Mouse (Mus musculus): ENCODE results near the gene Pkd1.

Pkd1 gene

DNA sequence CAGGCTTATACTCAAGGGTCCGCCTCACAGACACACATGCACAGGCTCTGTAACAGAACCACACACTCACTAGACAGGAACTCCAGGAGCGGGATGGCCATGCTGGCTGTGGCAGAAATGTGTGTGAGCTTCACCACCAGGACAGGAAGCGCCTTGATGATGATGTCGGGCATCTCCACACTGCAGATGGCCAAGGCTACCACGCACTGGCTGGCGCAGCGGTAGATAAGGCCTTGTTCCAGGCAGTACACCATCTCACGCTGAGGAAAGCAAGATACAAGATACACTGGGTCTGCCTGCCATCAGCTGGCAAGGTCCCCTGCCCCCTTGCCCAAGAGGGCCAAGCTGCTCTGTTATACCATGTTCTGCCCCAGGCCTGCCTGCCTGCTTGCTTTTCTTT lies 59.2 kb downstream of the Pkd1 start:
- DNase-seq, result no peak

GRCm38 (mm10) chr17:24610711-24611110 lies 61.1 kb downstream of the Pkd1 start:
- DNase-seq, result no peak

GRCm38 (mm10) chr17:24617561-24618194 lies 68.0 kb downstream of the Pkd1 start:
- no peak for DNase-seq

DNA sequence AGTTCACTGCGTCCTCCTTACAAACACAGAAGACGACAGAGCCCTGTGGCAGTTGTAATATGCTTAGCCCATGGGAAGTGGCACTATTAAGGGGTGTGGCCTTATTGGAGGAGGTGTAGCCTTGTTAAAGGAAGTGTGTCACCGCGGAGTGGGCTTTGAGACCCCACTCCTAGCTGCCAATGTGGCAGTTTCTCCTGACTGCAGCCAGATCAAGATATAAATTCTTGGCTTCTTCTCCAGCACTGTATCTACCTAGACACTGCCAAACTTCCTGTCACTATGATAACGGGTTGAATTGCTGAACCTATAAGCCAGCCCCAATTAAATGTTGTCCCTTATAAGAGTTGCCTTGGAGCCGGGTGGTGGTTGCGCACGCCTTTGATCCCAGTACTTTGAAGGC lies 75.8 kb downstream of the Pkd1 start:
- DNase-seq, result no peak

- peak; percentile 72 to 78 for DNase-seq
Observed at GRCm38 (mm10) chr17:24628646-24629045, 79.0 kb downstream of the Pkd1 start.

- no peak for DNase-seq
Observed at GRCm38 (mm10) chr17:24630072-24630471, 80.4 kb downstream of the Pkd1 start.

DNA sequence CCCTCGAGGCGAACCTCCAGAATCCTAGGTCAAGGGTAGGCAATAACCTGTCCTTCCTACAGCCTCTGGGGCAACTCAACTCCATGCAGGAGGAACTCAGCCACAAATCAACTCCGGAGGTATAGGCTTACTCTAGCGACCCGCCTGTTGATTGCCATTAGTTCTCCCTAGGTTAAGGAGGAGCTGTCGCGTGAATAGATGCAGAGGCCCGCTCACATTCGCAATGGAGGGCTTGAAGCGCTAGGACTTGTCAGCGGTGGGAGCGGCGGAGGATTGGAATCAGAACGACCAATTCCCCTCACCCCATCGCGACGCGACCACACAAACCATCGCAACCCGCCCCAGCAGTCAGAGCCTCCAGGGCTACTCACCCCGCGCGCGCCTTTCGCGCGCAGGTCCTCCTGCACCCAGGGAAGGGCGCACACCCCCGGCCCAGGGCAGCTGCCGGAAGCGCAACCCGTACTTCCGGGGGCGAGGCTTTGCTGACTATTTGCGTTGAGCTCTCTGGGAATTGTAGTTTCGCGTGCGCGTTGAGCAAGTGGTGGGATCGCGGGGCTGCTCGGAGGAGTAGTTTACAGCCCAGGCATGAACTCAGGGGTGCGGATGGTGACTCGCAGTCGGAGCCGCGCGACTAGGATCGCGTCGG lies 82.7 kb downstream of the Pkd1 start, which contains the start of the genes Tsc2 and Nthl1:
TSS of gene Tsc2 (minus strand) at position 464 of the 646 bp plus-strand sequence.
TSS of gene Nthl1 (plus strand) at position 514 of the 646 bp plus-strand sequence.
- peak; percentile 84 to 90 for DNase-seq

DNA sequence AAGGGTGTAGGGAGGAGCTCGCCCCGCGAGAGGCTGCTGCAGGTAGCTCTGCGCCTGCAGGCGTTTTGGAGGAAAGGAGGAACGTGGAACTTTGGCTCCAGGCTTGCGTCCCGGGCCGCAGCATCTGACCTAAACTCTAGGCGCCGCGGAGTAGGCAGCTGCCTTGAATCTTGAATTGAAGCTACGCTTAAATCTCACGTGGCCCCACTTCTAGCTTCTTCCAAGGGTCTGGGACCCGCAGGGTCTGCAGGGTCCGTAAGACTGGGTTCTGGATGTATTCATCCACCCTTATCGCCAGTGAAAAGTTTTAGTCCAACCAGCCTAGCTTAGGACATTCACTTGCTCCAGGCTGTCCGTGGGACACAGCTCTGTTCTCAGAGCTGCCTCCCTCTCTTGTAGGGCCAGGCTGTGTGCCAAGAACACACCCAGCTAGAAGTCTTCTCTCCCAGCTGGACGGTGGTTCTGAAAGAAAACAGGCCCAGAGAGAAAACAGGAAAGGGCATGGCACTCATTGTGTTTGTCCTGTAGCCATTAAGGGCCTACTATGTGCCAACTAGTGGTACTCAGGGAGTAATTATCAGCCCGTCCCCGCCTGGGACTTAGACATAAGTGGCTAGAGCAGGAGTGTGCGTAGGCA lies 83.3 kb downstream of the Pkd1 start:
- DNase-seq, result peak; percentile 87 to 91

DNA sequence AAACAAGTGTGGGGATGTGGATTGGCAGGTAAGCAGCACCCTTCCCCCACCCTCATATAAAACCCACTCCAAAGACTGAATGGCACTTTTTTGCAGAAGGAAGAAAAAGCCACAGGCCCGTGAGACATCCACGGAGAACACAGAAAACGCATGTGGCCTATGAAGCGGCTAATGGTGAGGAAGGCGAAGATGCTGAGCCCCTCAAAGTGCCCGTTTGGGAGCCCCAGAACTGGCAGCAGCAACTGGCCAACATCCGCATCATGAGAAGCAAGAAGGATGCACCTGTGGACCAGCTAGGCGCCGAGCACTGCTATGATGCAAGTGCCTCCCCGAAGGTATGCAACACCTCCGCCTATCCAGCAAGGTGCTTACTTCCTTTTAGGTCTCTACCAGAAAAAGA lies 84.2 kb downstream of the Pkd1 start:
- DNase-seq, result no peak

- DNase-seq, result peak; percentile 74 to 80
Observed at GRCm38 (mm10) chr17:24635024-24635423, 85.4 kb downstream of the Pkd1 start.

GRCm38 (mm10) chr17:24635694-24636093 lies 86.1 kb downstream of the Pkd1 start:
- DNase-seq, result no peak

GRCm38 (mm10) chr17:24636781-24637481 lies 87.3 kb downstream of the Pkd1 start:
- DNase-seq, result peak; percentile 81 to 86

- DNase-seq, result no peak
Observed at GRCm38 (mm10) chr17:24638214-24638613, 88.6 kb downstream of the Pkd1 start.

- DNase-seq, result peak; percentile 55 to 62
Observed at GRCm38 (mm10) chr17:24638840-24639239, 89.2 kb downstream of the Pkd1 start.

GRCm38 (mm10) chr17:24639571-24639988 lies 89.9 kb downstream of the Pkd1 start:
- DNase-seq, result no peak

- DNase-seq, result no peak
Observed at GRCm38 (mm10) chr17:24640119-24640518, 90.5 kb downstream of the Pkd1 start.

GRCm38 (mm10) chr17:24640581-24640980 lies 90.9 kb downstream of the Pkd1 start:
- no peak for DNase-seq

GRCm38 (mm10) chr17:24641944-24642343 lies 92.3 kb downstream of the Pkd1 start:
- no peak for DNase-seq

DNA sequence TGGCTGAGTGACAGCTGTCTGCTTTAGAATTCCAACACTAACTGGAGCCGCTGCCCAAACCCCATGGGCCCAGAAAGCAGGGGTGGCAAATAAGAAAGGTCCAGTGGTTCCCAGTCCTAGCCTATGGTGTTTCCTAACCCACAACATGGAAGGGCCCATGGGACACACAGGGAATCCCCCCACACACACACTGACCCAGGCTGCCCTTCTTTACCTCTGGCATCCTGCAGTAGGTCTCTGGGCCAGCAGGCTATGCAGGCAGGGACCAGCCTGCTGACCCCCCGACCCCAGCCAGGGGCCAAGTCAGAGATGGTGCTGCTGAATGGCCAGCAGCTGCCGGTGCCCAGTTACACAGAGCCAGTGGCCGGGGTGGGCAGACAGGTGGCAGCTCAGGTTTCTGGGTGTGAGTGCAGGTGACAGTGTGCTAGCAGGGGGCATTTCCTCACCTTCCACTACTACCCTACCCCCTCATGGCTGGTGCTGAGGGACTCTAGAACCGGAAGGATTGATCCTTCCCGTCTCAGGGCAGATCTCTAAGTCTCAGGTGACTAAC lies 93.2 kb downstream of the Pkd1 start:
- no peak for DNase-seq

- peak; percentile 63 to 69 for DNase-seq
Observed at GRCm38 (mm10) chr17:24644030-24644715, 94.5 kb downstream of the Pkd1 start.

DNA sequence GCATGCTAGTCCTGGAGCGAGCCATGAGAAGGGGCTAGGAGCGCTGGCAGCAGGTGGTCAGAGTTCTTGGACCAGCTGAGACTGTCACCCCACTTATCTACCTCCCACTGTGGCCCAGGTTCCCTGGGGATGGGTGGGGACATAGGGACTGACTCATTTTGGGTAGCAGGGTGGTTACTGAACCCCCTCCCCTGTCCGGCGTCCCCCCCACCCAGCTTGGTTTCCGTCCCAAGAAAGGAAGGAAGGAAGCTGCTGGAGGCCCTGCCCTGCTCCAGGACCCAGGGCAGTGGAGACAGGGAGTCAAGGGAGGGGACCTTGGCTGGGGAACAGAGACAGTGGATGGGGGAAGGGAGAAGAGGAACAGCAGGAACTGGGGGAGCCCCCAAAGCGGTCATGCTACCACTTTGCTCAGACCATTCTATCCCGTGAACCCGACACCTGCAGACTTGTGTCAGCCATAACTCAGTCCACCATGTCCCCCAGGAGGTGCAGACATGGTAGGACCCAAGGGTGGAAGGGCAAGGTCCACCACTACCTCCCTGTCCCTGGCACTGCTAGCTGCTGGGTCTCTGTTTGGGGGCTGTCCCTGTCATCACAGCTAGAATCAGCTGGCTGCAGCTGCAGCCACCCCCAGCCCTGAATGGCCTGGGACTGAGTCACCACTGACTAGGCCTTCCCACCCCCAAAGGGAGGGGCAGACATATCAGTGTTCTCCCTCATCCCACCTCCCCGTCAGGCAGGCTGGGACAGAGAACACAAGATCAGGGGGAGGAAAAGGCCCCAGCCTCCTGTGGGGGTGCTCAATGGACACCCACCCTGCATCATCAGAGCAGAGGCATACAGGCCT lies 95.5 kb downstream of the Pkd1 start:
- DNase-seq, result peak; percentile 74 to 85

Measured in lung, adult 18-20 months (tissue).